Mouse (Mus musculus) adrenal gland, adult 8-10 months (tissue): ENCODE results near the gene Tln1. TPM values are rescaled to one million over a fixed set of nuclear protein-coding genes. Genes with fewer than 3 reads are reported as not detected.

Experiments used
- DNase-seq: peaks from one replicate; pipeline ENCODE4 v3.0.0; 2022
- total RNA-seq, 4 experiments: library from RNA; stranded (reverse); gene quantifications; 2 replicates each; pipeline ENCODE4 v1.2.4; 2022

Tln1 gene
- total RNA-seq, 4 experiments from 2014 or later: 249 to 319 (median 289) TPM

GRCm38 (mm10) chr4:43547160-43547559 is 15.3 kb downstream of the Tln1 start:
- DNase-seq: no peak

GRCm38 (mm10) chr4:43546375-43547047 is 16.0 kb downstream of the Tln1 start:
- DNase-seq: peak; percentile 70

GRCm38 (mm10) chr4:43542044-43542443 is 20.4 kb downstream of the Tln1 start:
- no peak for DNase-seq

- DNase-seq: no peak
These were observed 26.5 kb downstream of the Tln1 start for GRCm38 (mm10) chr4:43536031-43536430.

GRCm38 (mm10) chr4:43535628-43536027 is 26.9 kb downstream of the Tln1 start:
- no peak for DNase-seq

GRCm38 (mm10) chr4:43533270-43533669 is 29.2 kb downstream of the Tln1 start:
- DNase-seq: peak; percentile 88

- no peak for DNase-seq
These were observed 31.9 kb downstream of the Tln1 start for GRCm38 (mm10) chr4:43530581-43530980.

GRCm38 (mm10) chr4:43530081-43530501 is 32.4 kb downstream of the Tln1 start:
- DNase-seq: no peak

GRCm38 (mm10) chr4:43528487-43528886 is 34.0 kb downstream of the Tln1 start:
- DNase-seq: no peak

- no peak for DNase-seq
These were observed 34.6 kb downstream of the Tln1 start for GRCm38 (mm10) chr4:43527880-43528279.

GRCm38 (mm10) chr4:43519956-43520355 is 42.5 kb downstream of the Tln1 start:
- peak; percentile 78 for DNase-seq

GRCm38 (mm10) chr4:43519551-43519950 is 42.9 kb downstream of the Tln1 start:
- no peak for DNase-seq

- DNase-seq: no peak
These were observed 46.5 kb downstream of the Tln1 start for GRCm38 (mm10) chr4:43515764-43516708.

GRCm38 (mm10) chr4:43513791-43514190 is 48.7 kb downstream of the Tln1 start:
- DNase-seq: no peak

- no peak for DNase-seq
These were observed 49.2 kb downstream of the Tln1 start for GRCm38 (mm10) chr4:43513300-43513699.

GRCm38 (mm10) chr4:43512653-43513052 is 49.8 kb downstream of the Tln1 start:
- DNase-seq: no peak

- no peak for DNase-seq
These were observed 50.6 kb downstream of the Tln1 start for GRCm38 (mm10) chr4:43511675-43512454.

GRCm38 (mm10) chr4:43509109-43509508 is 53.4 kb downstream of the Tln1 start:
- no peak for DNase-seq

GRCm38 (mm10) chr4:43508666-43508997 is 53.9 kb downstream of the Tln1 start:
- DNase-seq: no peak

GRCm38 (mm10) chr4:43507938-43508665 is 54.4 kb downstream of the Tln1 start:
- no peak for DNase-seq

GRCm38 (mm10) chr4:43506536-43507185 is 55.8 kb downstream of the Tln1 start, which contains the start of gene Car9:
Gene Car9, plus strand, starts transcription at chr4:43506966.
- DNase-seq: no peak

GRCm38 (mm10) chr4:43506074-43506473 is 56.4 kb downstream of the Tln1 start:
- no peak for DNase-seq
